Mouse (Mus musculus) forebrain, embryonic 15.5 days (tissue): Measurements from ENCODE around the gene P4ha2. TPM values are rescaled to one million over a fixed set of nuclear protein-coding genes. Genes with fewer than 3 reads are reported as not detected.

Source experiments
- ATAC-seq: fragments of 200-750 bp; cut with Nextera tagmentation; replicated peaks from 2 replicates; pipeline ENCODE4 v1.8.0; 2017; ENCODE audit warnings: mild to moderate bottlenecking, moderate TSS enrichment, moderate library complexity
- H3K27ac ChIP-seq: fragments of 300-500 bp; sonication (generic); replicated peaks from 2 replicates; pipeline ENCODE4 v1.5.1; 2015; ENCODE audit warnings: mild to moderate bottlenecking, inconsistent platforms
- H3K27me3 ChIP-seq: fragments of 300-500 bp; sonication (generic); 2 replicates; pipeline ENCODE4 v1.6.1; 2015; ENCODE audit warnings: inconsistent platforms
- H3K36me3 ChIP-seq: fragments of 300-500 bp; sonication (generic); 2 replicates; pipeline ENCODE4 v1.6.1; 2015; ENCODE audit warnings: mild to moderate bottlenecking, inconsistent platforms
- H3K4me1 ChIP-seq: fragments of 300-500 bp; sonication (generic); 2 replicates; pipeline ENCODE4 v1.6.1; 2015; ENCODE audit warnings: inconsistent platforms
- H3K4me2 ChIP-seq: fragments of 300-500 bp; sonication (generic); replicated peaks from 2 replicates; pipeline ENCODE4 v1.6.1; 2015; ENCODE audit warnings: mild to moderate bottlenecking, inconsistent platforms
- H3K4me3 ChIP-seq: fragments of 300-500 bp; sonication (generic); 2 replicates; pipeline ENCODE4 v1.5.1; 2015; ENCODE audit warnings: mild to moderate bottlenecking, inconsistent platforms
- H3K9ac ChIP-seq: fragments of 300-500 bp; sonication (generic); replicated peaks from 2 replicates; pipeline ENCODE4 v1.6.1; 2015; ENCODE audit warnings: mild to moderate bottlenecking, inconsistent platforms
- H3K9me3 ChIP-seq: fragments of 300-500 bp; sonication (generic); 2 replicates; pipeline ENCODE4 v1.6.1; 2016; ENCODE audit warnings: inconsistent platforms
- whole genome bisulfite sequencing: fragments of 180-500 bp; shearing (Covaris S2); methylation state at CpG from one replicate; pipeline ENCODE4 v1.1.7; 2015; ENCODE audit warnings: mixed read lengths; 5-methylcytosine and 5-hydroxymethylcytosine counted together
- polyA plus RNA-seq: library from polyadenylated mRNA; unstranded; fragments of >200 nt; fragmentation: Nextera tagmentation; extraction: Ambion mirVana; gene quantifications from 2 replicates; pipeline ENCODE4 v1.2.1, GENCODE M21; 2015

Gene P4ha2
- polyA plus RNA-seq, 1 experiment from 2014 or later, result 6.7 TPM

DNA sequence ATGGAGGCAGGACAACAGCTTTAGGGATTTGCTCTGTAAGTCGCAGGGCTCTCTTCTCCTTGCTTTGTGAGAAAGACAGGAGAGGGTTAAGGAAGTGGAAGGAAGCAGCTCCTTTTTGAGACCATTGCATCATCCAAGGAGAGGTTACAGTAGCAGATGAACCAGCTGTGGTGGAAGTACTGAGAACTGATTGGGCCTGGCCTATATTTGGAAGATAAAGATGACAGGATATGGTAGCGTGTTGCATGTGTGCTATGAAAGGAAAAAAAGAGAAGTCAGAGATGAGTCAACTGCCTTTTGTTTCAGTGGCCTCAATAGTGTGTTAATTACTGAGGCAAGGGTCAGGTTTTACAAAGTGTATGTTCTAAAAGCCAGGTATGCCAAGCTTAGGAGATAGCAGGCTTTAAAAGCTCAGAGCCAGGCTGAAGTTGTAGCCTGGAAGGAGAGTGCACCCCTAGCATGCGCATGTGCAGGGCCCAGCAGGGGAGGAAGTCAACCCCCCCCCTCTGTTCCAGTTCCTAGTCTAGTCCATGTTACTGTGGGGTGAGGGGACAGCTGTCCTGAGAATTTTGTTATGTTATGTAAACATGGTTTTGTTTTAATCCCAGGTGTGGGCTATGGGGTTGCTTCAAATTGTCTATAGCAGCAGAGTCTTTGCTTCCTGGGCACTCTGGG, 50.0 kb downstream of the P4ha2 start:
- no peak for ATAC-seq
- Histone ChIP-seq H3K9me3 (no peaks in the 10 kb centered on the region), H3K9ac (no peak overlapping the region), H3K4me3 (no peak overlapping the region), H3K4me1 (no peaks in the 10 kb centered on the region), H3K27me3 (no peaks in the 10 kb centered on the region), H3K27ac (no peak overlapping the region), H3K4me2 (no peak overlapping the region), H3K36me3 (no peaks in the 10 kb centered on the region)
- 93% methylated on average over 3 of the region's 3 CpGs for WGBS

DNA sequence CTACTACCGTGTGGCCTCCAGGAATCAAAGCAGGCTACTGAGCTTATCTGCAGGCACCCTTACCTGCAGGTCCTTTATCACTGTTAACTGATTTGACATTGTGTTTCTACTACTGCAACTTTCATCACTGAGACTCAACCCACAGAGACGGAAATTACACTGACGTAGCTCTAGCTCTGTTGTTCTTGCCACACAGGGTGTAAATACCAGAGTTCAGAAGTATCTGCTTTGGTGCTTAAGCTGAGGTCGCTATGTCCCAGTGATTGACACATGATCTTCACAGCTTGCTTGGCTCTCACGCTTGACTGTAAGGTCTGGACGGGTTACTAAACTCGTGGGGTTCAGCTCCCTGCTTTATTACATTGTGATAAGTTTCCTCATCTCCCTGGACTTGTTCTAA, 51.2 kb downstream of the P4ha2 start:
- WGBS, result 64% methylated on average over 7 of the region's 7 CpGs
- Histone ChIP-seq H3K4me1 (no peaks in the 10 kb centered on the region), H3K9ac (no peak overlapping the region), H3K36me3 (no peaks in the 10 kb centered on the region), H3K27ac (no peak overlapping the region), H3K9me3 (no peaks in the 10 kb centered on the region), H3K27me3 (no peaks in the 10 kb centered on the region), H3K4me2 (no peak overlapping the region), H3K4me3 (no peak overlapping the region)
- no peak for ATAC-seq

DNA sequence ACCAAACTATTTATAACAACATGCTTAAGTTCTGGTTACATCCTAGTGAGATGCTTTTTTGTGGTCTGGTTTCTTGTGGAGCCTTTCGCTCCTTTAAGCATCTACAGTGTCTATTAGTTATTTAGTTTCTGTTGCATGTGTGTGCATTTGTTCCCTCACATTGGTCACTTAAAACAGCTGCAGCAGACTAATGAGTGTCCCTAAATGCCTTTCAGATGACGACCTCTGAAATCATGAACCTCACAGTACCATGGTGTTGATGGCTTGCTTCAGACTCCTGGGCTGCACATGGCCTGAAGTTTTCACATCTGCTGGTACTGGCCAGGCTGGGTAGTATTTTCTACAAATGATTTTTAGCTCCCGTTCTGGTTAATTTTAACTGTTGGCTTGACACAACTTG, 53.1 kb downstream of the P4ha2 start:
- H3K4me2 ChIP-seq, result no peak overlapping the region
- no peaks in the 10 kb centered on the region for H3K4me1 ChIP-seq
- H3K9me3 ChIP-seq, result no peaks in the 10 kb centered on the region
- 83% methylated on average over 3 of the region's 3 CpGs for WGBS
- H3K27ac ChIP-seq, result no peak overlapping the region
- H3K36me3 ChIP-seq, result no peaks in the 10 kb centered on the region
- ATAC-seq, result no peak
- H3K4me3 ChIP-seq, result no peak overlapping the region
- H3K9ac ChIP-seq, result no peak overlapping the region
- no peaks in the 10 kb centered on the region for H3K27me3 ChIP-seq

DNA sequence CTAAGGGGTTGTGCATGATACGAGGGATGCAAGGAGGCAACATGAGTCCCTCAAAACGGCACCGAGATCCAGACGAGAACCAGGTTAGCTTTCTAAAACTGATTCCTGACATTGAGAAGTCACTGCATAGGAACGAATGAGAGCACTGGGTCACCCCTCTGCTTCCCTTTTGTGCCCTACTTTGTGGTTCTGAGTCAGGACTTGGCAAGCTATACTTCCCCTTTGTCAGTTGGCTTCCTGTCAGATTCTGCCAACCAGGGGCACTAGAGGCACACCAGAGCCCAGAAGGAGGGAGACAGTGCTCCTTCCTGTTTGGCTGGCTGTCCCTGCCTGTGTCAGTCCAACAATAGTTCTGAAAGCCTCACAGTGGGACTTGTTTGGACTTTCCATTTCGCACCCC, 56.0 kb downstream of the P4ha2 start:
- Histone ChIP-seq H3K36me3 (no peaks in the 10 kb centered on the region), H3K4me3 (no peak overlapping the region), H3K4me1 (no peaks in the 10 kb centered on the region), H3K9me3 (no peaks in the 10 kb centered on the region), H3K9ac (no peak overlapping the region), H3K4me2 (no peak overlapping the region), H3K27ac (no peak overlapping the region), H3K27me3 (no peaks in the 10 kb centered on the region)
- ATAC-seq, result no peak
- whole genome bisulfite sequencing, result 89% methylated on average over 6 of the region's 6 CpGs

DNA sequence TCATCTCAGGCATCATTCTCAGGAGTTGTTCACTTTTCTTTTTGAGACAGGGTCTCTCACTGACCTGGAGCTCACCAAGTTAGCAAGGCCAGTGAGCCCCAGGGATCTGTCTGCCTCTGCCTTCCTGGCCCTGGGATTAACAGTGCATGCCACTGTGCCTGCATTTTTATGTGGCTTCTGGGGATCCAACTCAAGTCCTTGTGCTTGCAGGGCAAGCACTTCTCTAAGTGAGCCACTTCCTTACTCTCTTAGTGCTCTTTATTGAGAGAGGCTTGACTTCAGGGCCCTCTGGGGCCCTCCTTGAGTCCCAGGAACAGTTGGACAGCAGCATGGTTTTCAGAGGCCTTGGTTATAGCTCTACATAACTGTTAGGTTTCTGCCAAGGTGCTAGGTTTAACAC, 56.6 kb downstream of the P4ha2 start:
- ATAC-seq, result no peak
- no peak overlapping the region for H3K4me3 ChIP-seq
- no peak overlapping the region for H3K9ac ChIP-seq
- H3K27me3 ChIP-seq, result no peaks in the 10 kb centered on the region
- no peak overlapping the region for H3K4me2 ChIP-seq
- no peaks in the 10 kb centered on the region for H3K4me1 ChIP-seq
- H3K27ac ChIP-seq, result no peak overlapping the region
- no peaks in the 10 kb centered on the region for H3K9me3 ChIP-seq
- H3K36me3 ChIP-seq, result no peaks in the 10 kb centered on the region

DNA sequence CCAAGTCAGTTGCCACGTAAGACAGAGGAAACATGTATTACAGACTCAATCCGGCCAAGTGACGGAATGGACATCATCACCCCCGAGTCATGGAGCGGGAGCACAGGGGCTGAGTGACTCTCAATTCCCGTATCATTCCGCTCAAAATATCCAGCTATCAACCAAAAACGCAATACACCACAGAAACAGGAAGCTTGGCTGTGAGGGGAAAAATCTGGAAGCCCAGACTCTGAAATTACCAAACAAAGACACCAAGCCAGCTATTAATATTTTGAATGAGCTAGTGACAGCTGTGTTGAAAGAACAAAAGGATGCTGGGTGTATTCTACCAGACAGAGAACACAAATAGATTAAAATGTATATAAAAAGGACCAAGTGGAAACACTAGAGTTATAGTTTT, 57.7 kb downstream of the P4ha2 start:
- no peaks in the 10 kb centered on the region for H3K9me3 ChIP-seq
- no peak overlapping the region for H3K4me3 ChIP-seq
- no peaks in the 10 kb centered on the region for H3K27me3 ChIP-seq
- WGBS, result 84% methylated on average over 8 of the region's 8 CpGs
- H3K36me3 ChIP-seq, result no peaks in the 10 kb centered on the region
- ATAC-seq, result no peak
- H3K4me2 ChIP-seq, result no peak overlapping the region
- H3K27ac ChIP-seq, result no peak overlapping the region
- H3K4me1 ChIP-seq, result no peaks in the 10 kb centered on the region
- H3K9ac ChIP-seq, result no peak overlapping the region

DNA sequence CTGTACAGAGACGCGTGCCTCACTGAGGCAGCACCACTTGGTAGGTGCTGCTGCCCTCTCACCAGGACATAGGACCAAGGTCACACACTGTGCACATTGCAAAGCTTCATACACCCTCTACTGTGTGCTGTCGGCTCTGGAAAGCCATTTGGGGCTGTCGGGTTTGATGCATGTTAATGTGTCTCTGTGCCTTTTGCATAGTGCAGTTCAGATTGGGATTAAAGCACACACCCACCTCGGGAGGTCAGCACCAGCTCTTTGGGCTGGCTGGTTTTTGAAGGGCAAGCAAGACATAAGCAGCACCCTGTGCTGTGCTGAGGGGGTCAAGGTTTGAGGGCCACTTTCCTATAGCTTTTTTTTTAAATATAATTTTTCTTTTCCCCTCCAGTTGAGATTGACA, 60.5 kb downstream of the P4ha2 start:
- no peaks in the 10 kb centered on the region for H3K9me3 ChIP-seq
- WGBS, result 80% methylated on average over 5 of the region's 5 CpGs
- no peak overlapping the region for H3K27ac ChIP-seq
- H3K27me3 ChIP-seq, result no peaks in the 10 kb centered on the region
- no peak overlapping the region for H3K4me3 ChIP-seq
- H3K9ac ChIP-seq, result no peak overlapping the region
- no peaks in the 10 kb centered on the region for H3K4me1 ChIP-seq
- H3K36me3 ChIP-seq, result no peaks in the 10 kb centered on the region
- no peak for ATAC-seq
- no peak overlapping the region for H3K4me2 ChIP-seq

DNA sequence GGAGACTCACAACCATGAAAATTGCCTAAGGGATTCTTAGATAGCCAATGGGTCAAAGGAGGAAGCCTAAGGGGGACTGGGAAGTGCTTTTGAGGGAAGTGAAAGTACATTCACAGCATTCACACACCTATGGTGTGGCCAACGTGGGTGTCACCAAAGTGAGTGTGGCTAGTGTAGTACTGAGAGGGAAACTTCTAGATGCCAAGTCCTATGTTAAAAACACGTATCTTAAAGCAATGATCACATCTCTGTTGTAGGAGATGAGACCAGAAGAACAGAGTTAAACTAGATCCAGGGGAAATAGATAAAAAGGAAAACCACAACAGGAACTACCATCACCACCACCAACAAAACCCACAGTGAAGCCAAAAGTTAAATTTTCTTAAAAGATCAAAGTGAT, 61.0 kb downstream of the P4ha2 start:
- H3K27me3 ChIP-seq, result no peaks in the 10 kb centered on the region
- no peaks in the 10 kb centered on the region for H3K36me3 ChIP-seq
- H3K9me3 ChIP-seq, result no peaks in the 10 kb centered on the region
- no peak overlapping the region for H3K4me2 ChIP-seq
- H3K9ac ChIP-seq, result no peak overlapping the region
- ATAC-seq, result no peak
- 69% methylated on average over 2 of the region's 2 CpGs for WGBS
- no peak overlapping the region for H3K27ac ChIP-seq
- no peaks in the 10 kb centered on the region for H3K4me1 ChIP-seq
- no peak overlapping the region for H3K4me3 ChIP-seq

DNA sequence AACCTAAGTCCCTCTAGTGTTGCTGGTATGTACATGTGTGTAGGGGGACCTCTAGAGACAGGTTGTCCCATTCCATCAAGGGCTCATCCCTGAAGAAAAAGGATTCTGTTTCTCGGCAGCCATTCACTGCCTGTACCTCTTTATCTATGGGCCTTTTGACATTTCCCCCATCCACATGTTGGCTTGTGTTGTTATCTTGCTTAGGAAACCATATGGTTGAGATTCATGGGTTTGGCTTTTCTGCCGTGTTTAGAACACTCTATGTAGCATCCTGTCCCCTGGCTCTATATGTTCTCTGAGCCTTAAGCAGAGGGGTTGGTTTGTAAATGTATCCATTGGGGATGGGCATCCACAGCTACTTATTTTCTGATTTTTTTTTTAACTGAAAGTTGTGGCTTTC, 61.6 kb downstream of the P4ha2 start:
- ATAC-seq, result no peak
- H3K9ac ChIP-seq, result no peak overlapping the region
- H3K27ac ChIP-seq, result no peak overlapping the region
- no peaks in the 10 kb centered on the region for H3K36me3 ChIP-seq
- no peaks in the 10 kb centered on the region for H3K27me3 ChIP-seq
- no peaks in the 10 kb centered on the region for H3K4me1 ChIP-seq
- no peak overlapping the region for H3K4me2 ChIP-seq
- H3K9me3 ChIP-seq, result no peaks in the 10 kb centered on the region
- 92% methylated on average over 2 of the region's 2 CpGs for WGBS
- no peak overlapping the region for H3K4me3 ChIP-seq

DNA sequence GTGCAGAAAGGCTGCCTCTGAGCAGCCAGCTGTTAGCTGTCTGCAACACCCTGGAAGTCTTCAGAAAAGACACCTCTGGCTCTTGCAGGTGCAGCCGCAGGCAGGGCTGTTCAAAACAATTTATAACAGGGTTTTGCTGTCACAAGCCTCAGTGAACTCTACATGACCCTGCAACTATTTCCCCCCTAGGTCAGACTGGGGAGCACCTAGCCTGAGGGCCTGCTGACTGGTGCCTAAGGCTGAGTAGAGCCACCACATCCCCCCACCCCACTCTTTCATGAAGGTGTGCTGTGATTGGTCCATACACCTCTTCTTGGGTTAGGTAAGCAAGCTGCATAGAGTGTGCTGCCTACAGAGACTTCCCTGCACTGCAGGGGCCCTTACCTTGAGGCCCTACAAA, 63.1 kb downstream of the P4ha2 start:
- Histone ChIP-seq H3K4me1 (no peaks in the 10 kb centered on the region), H3K36me3 (no peaks in the 10 kb centered on the region), H3K27me3 (no peaks in the 10 kb centered on the region), H3K9me3 (no peaks in the 10 kb centered on the region), H3K4me2 (no peak overlapping the region), H3K4me3 (no peak overlapping the region), H3K27ac (no peak overlapping the region), H3K9ac (no peak overlapping the region)
- ATAC-seq, result no peak
- 72% methylated on average over 1 of the region's 1 CpGs for WGBS

DNA sequence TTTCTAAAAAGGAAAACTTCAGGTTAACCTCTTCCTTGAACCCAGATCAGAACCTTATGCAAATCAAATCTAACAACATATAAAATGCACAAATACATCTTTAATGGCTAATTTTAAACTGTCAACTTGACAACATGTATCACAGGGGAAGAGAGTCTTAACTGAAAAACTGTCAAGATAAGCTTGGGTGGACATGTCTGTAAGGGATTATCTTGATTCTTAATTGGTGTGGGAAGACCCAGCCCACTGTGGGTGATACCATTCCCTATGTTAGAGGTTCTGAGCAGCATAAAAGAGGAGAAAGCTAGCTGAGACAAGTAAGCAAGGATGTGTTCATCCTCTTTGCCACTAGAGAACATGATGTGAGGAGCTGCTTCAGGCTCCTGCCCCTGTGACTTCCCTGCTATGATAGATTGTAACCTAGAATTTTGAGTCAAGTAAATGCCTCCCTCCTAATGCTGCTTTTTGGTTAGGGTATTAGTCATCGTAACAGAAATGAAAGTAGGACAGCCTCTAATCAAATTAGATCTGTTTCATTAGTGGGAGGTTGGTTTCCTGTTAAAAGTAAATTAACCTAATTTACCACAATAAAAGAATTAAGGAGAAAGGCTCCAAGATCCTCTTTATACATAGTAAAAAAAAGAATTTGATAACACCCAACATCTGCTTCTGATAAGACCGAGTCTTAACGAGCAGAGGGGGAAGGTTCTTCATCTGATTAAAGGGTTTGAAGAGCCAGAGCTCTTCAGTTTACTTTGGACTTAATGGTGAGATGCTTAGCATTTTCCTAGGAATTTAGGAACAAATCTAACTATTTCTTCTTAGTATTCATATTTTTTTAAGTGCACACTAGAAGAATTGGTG, 69.8 kb downstream of the P4ha2 start:
- H3K27me3 ChIP-seq, result no peaks in the 10 kb centered on the region
- 50% methylated on average over 3 of the region's 3 CpGs for WGBS

DNA sequence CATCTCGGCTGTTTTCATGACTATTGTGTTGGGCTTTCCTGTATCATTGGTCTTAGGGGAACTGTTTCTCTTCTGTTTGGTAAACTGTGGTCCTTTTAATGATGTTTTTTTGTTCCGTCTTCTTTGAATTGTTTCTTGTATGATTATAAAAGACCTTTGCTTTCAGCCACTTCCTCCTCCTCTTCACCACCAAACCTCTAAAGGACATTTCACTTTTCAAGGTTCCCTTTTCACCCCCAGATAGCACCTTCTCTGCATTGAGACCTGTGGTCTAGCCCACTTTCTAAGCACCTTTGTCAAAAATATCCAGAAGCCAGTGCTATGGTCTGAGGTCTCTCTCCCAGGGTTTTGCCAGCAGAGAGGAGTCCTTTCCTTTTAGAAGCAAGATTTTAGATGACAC, 71.3 kb downstream of the P4ha2 start:
- H3K4me3 ChIP-seq, result no peak overlapping the region
- 70% methylated on average over 2 of the region's 2 CpGs for WGBS
- no peaks in the 10 kb centered on the region for H3K4me1 ChIP-seq
- H3K9me3 ChIP-seq, result no peaks in the 10 kb centered on the region
- no peak for ATAC-seq
- no peak overlapping the region for H3K4me2 ChIP-seq
- no peaks in the 10 kb centered on the region for H3K27me3 ChIP-seq
- H3K36me3 ChIP-seq, result no peaks in the 10 kb centered on the region
- H3K9ac ChIP-seq, result no peak overlapping the region
- H3K27ac ChIP-seq, result no peak overlapping the region

More for the DNA sequence above, 69.8 kb downstream of the P4ha2 start:
- no peak overlapping the region for H3K27ac ChIP-seq
- H3K4me2 ChIP-seq, result no peak overlapping the region
- H3K9me3 ChIP-seq, result no peaks in the 10 kb centered on the region
- H3K9ac ChIP-seq, result no peak overlapping the region
- no peaks in the 10 kb centered on the region for H3K36me3 ChIP-seq
- ATAC-seq, result no peak
- H3K4me1 ChIP-seq, result no peaks in the 10 kb centered on the region
- no peak overlapping the region for H3K4me3 ChIP-seq

DNA sequence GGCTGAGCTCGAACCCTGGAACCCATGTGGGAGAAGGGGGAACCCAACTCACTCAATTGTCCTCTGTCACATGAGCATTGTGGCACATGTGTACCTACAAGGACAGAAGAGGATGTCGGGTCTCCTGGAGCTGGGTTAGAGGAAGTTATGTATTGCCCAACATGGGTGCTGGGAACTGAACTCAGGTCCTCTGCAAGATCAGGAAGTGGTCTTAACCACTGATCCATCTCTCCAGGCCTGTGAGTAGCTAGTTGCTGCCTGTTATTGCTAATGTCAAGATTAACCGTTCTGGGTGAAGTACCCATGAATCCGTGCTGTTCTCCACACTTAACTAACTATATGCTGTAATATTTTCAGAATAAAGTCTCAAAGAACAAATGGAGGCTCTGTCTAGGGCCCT, 74.3 kb downstream of the P4ha2 start:
- Histone ChIP-seq H3K4me1 (no peaks in the 10 kb centered on the region), H3K9ac (no peak overlapping the region), H3K4me2 (no peak overlapping the region), H3K9me3 (no peaks in the 10 kb centered on the region), H3K27ac (no peak overlapping the region), H3K36me3 (no peaks in the 10 kb centered on the region), H3K4me3 (no peak overlapping the region), H3K27me3 (no peaks in the 10 kb centered on the region)
- 95% methylated on average over 4 of the region's 4 CpGs for WGBS
- no peak for ATAC-seq
